Mouse (Mus musculus): ENCODE results near the gene Slc44a1.

Gene Slc44a1

GRCm38 (mm10) chr4:53440010-53440815 lies at the start of gene Slc44a1:
Slc44a1 (plus strand) TSS chr4:53440413.
- peak; percentile 51; the same call in 1 of the 2 replicates for TF ChIP-seq GATA4 (IDR thresholded peaks at IDR 0.05; ENCODE audit: insufficient replicate concordance, low read length)

GRCm38 (mm10) chr4:53395002-53395401 lies 45.2 kb upstream of the Slc44a1 start:
- TF ChIP-seq GATA4 (IDR thresholded peaks at IDR 0.05; ENCODE audit: insufficient replicate concordance, low read length): peak; percentile 75; the same call in 1 of the 2 replicates

GRCm38 (mm10) chr4:53396623-53397192 lies 43.5 kb upstream of the Slc44a1 start:
- TF ChIP-seq GATA4 (IDR thresholded peaks at IDR 0.05; ENCODE audit: insufficient replicate concordance, low read length): no peak

GRCm38 (mm10) chr4:53397280-53398117 lies 42.7 kb upstream of the Slc44a1 start:
- no peak for TF ChIP-seq GATA4 (IDR thresholded peaks at IDR 0.05; ENCODE audit: insufficient replicate concordance, low read length)

- no peak for TF ChIP-seq GATA4 (IDR thresholded peaks at IDR 0.05; ENCODE audit: insufficient replicate concordance, low read length)
Observed at GRCm38 (mm10) chr4:53398561-53398960, 41.7 kb upstream of the Slc44a1 start.

- no peak for TF ChIP-seq GATA4 (IDR thresholded peaks at IDR 0.05; ENCODE audit: insufficient replicate concordance, low read length)
Observed at GRCm38 (mm10) chr4:53399428-53399827, 40.8 kb upstream of the Slc44a1 start.

- no peak for TF ChIP-seq GATA4 (IDR thresholded peaks at IDR 0.05; ENCODE audit: insufficient replicate concordance, low read length)
Observed at GRCm38 (mm10) chr4:53403386-53403785, 36.8 kb upstream of the Slc44a1 start.

GRCm38 (mm10) chr4:53404431-53404925 lies 35.7 kb upstream of the Slc44a1 start:
- TF ChIP-seq GATA4 (IDR thresholded peaks at IDR 0.05; ENCODE audit: insufficient replicate concordance, low read length): no peak

GRCm38 (mm10) chr4:53406866-53407265 lies 33.3 kb upstream of the Slc44a1 start:
- no peak for TF ChIP-seq GATA4 (IDR thresholded peaks at IDR 0.05; ENCODE audit: insufficient replicate concordance, low read length)

GRCm38 (mm10) chr4:53408821-53409220 lies 31.4 kb upstream of the Slc44a1 start:
- no peak for TF ChIP-seq GATA4 (IDR thresholded peaks at IDR 0.05; ENCODE audit: insufficient replicate concordance, low read length)

- no peak for TF ChIP-seq GATA4 (IDR thresholded peaks at IDR 0.05; ENCODE audit: insufficient replicate concordance, low read length)
Observed at GRCm38 (mm10) chr4:53409526-53410085, 30.6 kb upstream of the Slc44a1 start.

- no peak for TF ChIP-seq GATA4 (IDR thresholded peaks at IDR 0.05; ENCODE audit: insufficient replicate concordance, low read length)
Observed at GRCm38 (mm10) chr4:53410752-53411151, 29.5 kb upstream of the Slc44a1 start.

GRCm38 (mm10) chr4:53411958-53412870 lies 28.0 kb upstream of the Slc44a1 start:
- no peak for TF ChIP-seq GATA4 (IDR thresholded peaks at IDR 0.05; ENCODE audit: insufficient replicate concordance, low read length)

GRCm38 (mm10) chr4:53412991-53413390 lies 27.2 kb upstream of the Slc44a1 start:
- TF ChIP-seq GATA4 (IDR thresholded peaks at IDR 0.05; ENCODE audit: insufficient replicate concordance, low read length): no peak
